Mouse (Mus musculus) testis, adult 2 months (tissue): Measurements from ENCODE around the gene Prcc.
"Not testable (repeated sequence)": the region's sequence is repeated elsewhere in the genome, so short reads cannot be mapped to it uniquely, and the experiment has no call there.

ENCODE experiments used
- CTCF ChIP-seq: fragments of 200-500 bp; IDR thresholded peaks from 2 replicates; pipeline ENCODE4 v1.5.1; 2012; ENCODE audit warnings: low read depth, mild to moderate bottlenecking, inconsistent platforms, low read length, moderate library complexity; ENCODE audit not compliant: control insufficient read depth, insufficient read depth, insufficient replicate concordance
- POLR2A ChIP-seq: fragments of 200-500 bp; IDR thresholded peaks from 2 replicates; pipeline ENCODE4 v1.6.1; 2012; ENCODE audit warnings: low read depth, mild to moderate bottlenecking, inconsistent platforms, low read length, moderate library complexity; ENCODE audit not compliant: control insufficient read depth

DNA sequence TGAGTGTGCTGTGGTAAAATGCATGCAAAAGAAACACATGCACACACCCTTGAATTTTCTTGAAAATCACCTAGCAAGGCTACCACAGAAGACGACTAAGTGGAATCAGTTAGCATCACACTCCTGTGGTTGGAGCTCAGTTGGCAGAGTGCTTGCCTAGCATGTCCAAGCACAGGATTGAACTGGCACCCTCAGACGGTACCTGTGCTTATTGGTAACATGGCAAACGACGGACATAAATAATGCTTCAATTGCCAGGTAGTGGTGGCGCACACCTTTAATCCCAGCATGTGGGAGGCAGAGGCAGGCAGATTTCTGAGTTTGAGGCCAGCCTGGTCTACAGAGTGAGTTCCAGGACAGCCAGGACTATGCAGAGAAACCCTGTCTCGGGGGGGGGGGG lies 16.6 kb upstream of the Prcc start:
- TF ChIP-seq POLR2A, CTCF: not testable (repeated sequence)
